Mouse (Mus musculus) embryonic facial prominence, embryonic 11.5 days (tissue): ENCODE results near the gene Rasip1. TPM values are rescaled to one million over a fixed set of nuclear protein-coding genes. Genes with fewer than 3 reads are reported as not detected.

Source experiments
- polyA plus RNA-seq: library from polyadenylated mRNA; unstranded; fragments of >200 nt; fragmentation: Nextera tagmentation; extraction: Ambion mirVana; gene quantifications from 2 replicates; pipeline ENCODE4 v1.2.1, GENCODE M21; 2014

Rasip1 gene
- polyA plus RNA-seq, 1 experiment from 2014 or later = 5.7 TPM

Other genes starting within 250 kb of the Rasip1 start
- 71.6 and 75.0 TPM in 2 replicates for gene Snrnp70, start 231.7 kb upstream of the Rasip1 start, polyA plus RNA-seq
- not detected in 2 replicates for gene Kcna7, start 221.8 kb upstream of the Rasip1 start, polyA plus RNA-seq
- gene Ntf5, start 213.8 kb upstream of the Rasip1 start, polyA plus RNA-seq = 3.9 and 5.1 TPM in 2 replicates
- gene Lhb, start 206.7 kb upstream of the Rasip1 start, polyA plus RNA-seq = not detected in 2 replicates
- gene Gys1, start 192.6 kb upstream of the Rasip1 start, polyA plus RNA-seq = 28.7 and 30.7 TPM in 2 replicates
- gene Ruvbl2, start 189.4 kb upstream of the Rasip1 start, polyA plus RNA-seq = 172 and 179 TPM in 2 replicates
- 4,830 and 5,123 TPM in 2 replicates for gene Ftl1, start 167.6 kb upstream of the Rasip1 start, polyA plus RNA-seq
- gene Bax, start 160.6 kb upstream of the Rasip1 start, polyA plus RNA-seq = 151 and 168 TPM in 2 replicates
- gene Tulp2, start 145.6 kb upstream of the Rasip1 start, polyA plus RNA-seq = 0.43 and 0.95 TPM in 2 replicates
- gene Gm45808, start 140.7 kb upstream of the Rasip1 start, polyA plus RNA-seq = not detected in 2 replicates
- gene Dhdh, start 138.7 kb upstream of the Rasip1 start, polyA plus RNA-seq = 2.6 and 3.1 TPM in 2 replicates
- 96.7 and 107 TPM in 2 replicates for gene Nucb1, start 117.1 kb upstream of the Rasip1 start, polyA plus RNA-seq
- gene Ppp1r15a, start 101.2 kb upstream of the Rasip1 start, polyA plus RNA-seq = 19.8 and 20.3 TPM in 2 replicates
- gene Plekha4, start 101.2 kb upstream of the Rasip1 start, polyA plus RNA-seq = 0.62 and 1.3 TPM in 2 replicates
- gene Hsd17b14, start 72.6 kb upstream of the Rasip1 start, polyA plus RNA-seq = 0.53 and 0.68 TPM in 2 replicates
- gene Bcat2, start 57.3 kb upstream of the Rasip1 start, polyA plus RNA-seq = 47.0 and 47.3 TPM in 2 replicates
- 0.22 TPM in 1 of 2 replicates, not detected in the other for gene Fgf21, start 12.0 kb upstream of the Rasip1 start, polyA plus RNA-seq
- gene Fut1, start 10.2 kb upstream of the Rasip1 start, polyA plus RNA-seq = 0.38 TPM in 1 of 2 replicates, not detected in the other
- 0.08 and 0.11 TPM in 2 replicates for gene Izumo1, start 5.7 kb upstream of the Rasip1 start, polyA plus RNA-seq
- gene Mamstr, start 12.5 kb downstream of the Rasip1 start, polyA plus RNA-seq = 1.4 and 1.8 TPM in 2 replicates
- gene Fut2, start 38.9 kb downstream of the Rasip1 start, polyA plus RNA-seq = 0.17 TPM in 1 of 2 replicates, not detected in the other
- 0.25 TPM in 2 replicates for gene Ntn5, start 56.5 kb downstream of the Rasip1 start, polyA plus RNA-seq
- gene Sec1, start 66.9 kb downstream of the Rasip1 start, polyA plus RNA-seq = 0.27 and 0.42 TPM in 2 replicates
- gene Car11, start 72.4 kb downstream of the Rasip1 start, polyA plus RNA-seq = 6.9 and 8.7 TPM in 2 replicates
- 4.9 and 5.6 TPM in 2 replicates for gene Dbp, start 77.6 kb downstream of the Rasip1 start, polyA plus RNA-seq
- 1,026 and 1,114 TPM in 2 replicates for gene Rpl18, start 88.0 kb downstream of the Rasip1 start, polyA plus RNA-seq
- 14.9 and 17.3 TPM in 2 replicates for gene Sphk2, start 90.5 kb downstream of the Rasip1 start, polyA plus RNA-seq
- 0.21 and 0.35 TPM in 2 replicates for gene Fam83e, start 93.7 kb downstream of the Rasip1 start, polyA plus RNA-seq
- not detected in 2 replicates for gene Spaca4, start 98.3 kb downstream of the Rasip1 start, polyA plus RNA-seq
- 2.9 and 3.2 TPM in 2 replicates for gene Lmtk3, start 156.2 kb downstream of the Rasip1 start, polyA plus RNA-seq
- gene Sult2b1, start 157.2 kb downstream of the Rasip1 start, polyA plus RNA-seq = 1.8 and 2.0 TPM in 2 replicates
- 168 and 170 TPM in 2 replicates for gene Cyth2, start 187.1 kb downstream of the Rasip1 start, polyA plus RNA-seq
- 2.1 and 2.7 TPM in 2 replicates for gene Kcnj14, start 197.3 kb downstream of the Rasip1 start, polyA plus RNA-seq
- 78.6 and 81.7 TPM in 2 replicates for gene Grwd1, start 203.5 kb downstream of the Rasip1 start, polyA plus RNA-seq
- gene Kdelr1, start 245.3 kb downstream of the Rasip1 start, polyA plus RNA-seq = 85.2 and 85.7 TPM in 2 replicates